Mouse (Mus musculus): ENCODE measurements around the gene Foxg1. TPM values are rescaled to one million over a fixed set of nuclear protein-coding genes. Genes with fewer than 3 reads are reported as not detected.

Foxg1 gene
- polyA plus RNA-seq, 1 experiment = 4.8 TPM

- no peak overlapping the region for H3K4me3 ChIP-seq (ENCODE audit: control insufficient read depth, insufficient read depth, low read length)
- H3K4me1 ChIP-seq (replicated peaks; ENCODE audit: control insufficient read depth, insufficient read depth, low read length) = no peaks in the 10 kb centered on the region
- H3K27ac ChIP-seq (ENCODE audit: control insufficient read depth, insufficient read depth, low read length) = no peak overlapping the region
- H3K27me3 ChIP-seq (ENCODE audit: control insufficient read depth, insufficient read depth, low read length) = peaks cover 11% of the 10 kb centered on the region; the same call in 1 of the 2 replicates
- H3K36me3 ChIP-seq (ENCODE audit: control insufficient read depth, insufficient read depth, low read length) = no peaks in the 10 kb centered on the region
- DNase-seq = no peak
- no peak for TF ChIP-seq POLR2A (IDR thresholded peaks at IDR 0.05; ENCODE audit: control insufficient read depth, extremely low read depth, insufficient read depth, low read length, poor library complexity)
- no peak for TF ChIP-seq CTCF (IDR thresholded peaks at IDR 0.05; ENCODE audit: borderline replicate concordance, control insufficient read depth, extremely low read depth, insufficient read depth, low read length, poor library complexity)
- 4% methylated on average over 4 of the region's 4 CpGs for WGBS
Measured at GRCm38 (mm10) chr12:49380442-49380841, 2.0 kb upstream of the Foxg1 start.

GRCm38 (mm10) chr12:49381031-49381525 is 1.4 kb upstream of the Foxg1 start:
- WGBS = 10% methylated on average over 4 of the region's 4 CpGs

GRCm38 (mm10) chr12:49381721-49382365 is 617 bp upstream of the Foxg1 start:
- WGBS = 12% methylated on average over 19 of the region's 19 CpGs
- Histone ChIP-seq H3K27me3 (ENCODE audit: control insufficient read depth, insufficient read depth, low read length) (peaks cover 8% of the 10 kb centered on the region; the same call in 1 of the 2 replicates), H3K4me1 (replicated peaks; ENCODE audit: control insufficient read depth, insufficient read depth, low read length) (no peaks in the 10 kb centered on the region), H3K27ac (ENCODE audit: control insufficient read depth, insufficient read depth, low read length) (no peak overlapping the region), H3K36me3 (ENCODE audit: control insufficient read depth, insufficient read depth, low read length) (no peaks in the 10 kb centered on the region), H3K4me3 (ENCODE audit: control insufficient read depth, insufficient read depth, low read length) (no peak overlapping the region)
- DNase-seq = no peak
- no peak for TF ChIP-seq POLR2A (IDR thresholded peaks at IDR 0.05; ENCODE audit: control insufficient read depth, extremely low read depth, insufficient read depth, low read length, poor library complexity)
- no peak for TF ChIP-seq CTCF (IDR thresholded peaks at IDR 0.05; ENCODE audit: borderline replicate concordance, control insufficient read depth, extremely low read depth, insufficient read depth, low read length, poor library complexity)

More at GRCm38 (mm10) chr12:49381031-49381525, 1.4 kb upstream of the Foxg1 start:
- Histone ChIP-seq H3K27ac (ENCODE audit: control insufficient read depth, insufficient read depth, low read length) (no peak overlapping the region), H3K4me3 (ENCODE audit: control insufficient read depth, insufficient read depth, low read length) (no peak overlapping the region), H3K36me3 (ENCODE audit: control insufficient read depth, insufficient read depth, low read length) (no peaks in the 10 kb centered on the region), H3K27me3 (ENCODE audit: control insufficient read depth, insufficient read depth, low read length) (peaks cover 11% of the 10 kb centered on the region; the same call in 1 of the 2 replicates), H3K4me1 (replicated peaks; ENCODE audit: control insufficient read depth, insufficient read depth, low read length) (no peaks in the 10 kb centered on the region)
- no peak for DNase-seq
- TF ChIP-seq CTCF (IDR thresholded peaks at IDR 0.05; ENCODE audit: borderline replicate concordance, control insufficient read depth, extremely low read depth, insufficient read depth, low read length, poor library complexity) = no peak
- TF ChIP-seq POLR2A (IDR thresholded peaks at IDR 0.05; ENCODE audit: control insufficient read depth, extremely low read depth, insufficient read depth, low read length, poor library complexity) = no peak

GRCm38 (mm10) chr12:49383521-49384133 is 1.2 kb downstream of the Foxg1 start:
- WGBS = 5% methylated on average over 64 of the region's 67 CpGs
- Histone ChIP-seq H3K4me3 (ENCODE audit: control insufficient read depth, insufficient read depth, low read length) (peak overlapping the region; percentile 16; the same call in 1 of the 2 replicates), H3K4me1 (replicated peaks; ENCODE audit: control insufficient read depth, insufficient read depth, low read length) (no peaks in the 10 kb centered on the region), H3K27me3 (ENCODE audit: control insufficient read depth, insufficient read depth, low read length) (peaks cover 8% of the 10 kb centered on the region; the same call in 1 of the 2 replicates), H3K27ac (ENCODE audit: control insufficient read depth, insufficient read depth, low read length) (no peak overlapping the region), H3K36me3 (ENCODE audit: control insufficient read depth, insufficient read depth, low read length) (no peaks in the 10 kb centered on the region)
- DNase-seq = no peak
- TF ChIP-seq POLR2A (IDR thresholded peaks at IDR 0.05; ENCODE audit: control insufficient read depth, extremely low read depth, insufficient read depth, low read length, poor library complexity) (no peak), CTCF (IDR thresholded peaks at IDR 0.05; ENCODE audit: borderline replicate concordance, control insufficient read depth, extremely low read depth, insufficient read depth, low read length, poor library complexity) (no peak)

GRCm38 (mm10) chr12:49384295-49384875 is 1.9 kb downstream of the Foxg1 start:
- no peak for TF ChIP-seq CTCF (IDR thresholded peaks at IDR 0.05; ENCODE audit: borderline replicate concordance, control insufficient read depth, extremely low read depth, insufficient read depth, low read length, poor library complexity)
- no peak for TF ChIP-seq POLR2A (IDR thresholded peaks at IDR 0.05; ENCODE audit: control insufficient read depth, extremely low read depth, insufficient read depth, low read length, poor library complexity)
- 7% methylated on average over 59 of the region's 66 CpGs for WGBS
- DNase-seq = no peak
- H3K4me1 ChIP-seq (replicated peaks; ENCODE audit: control insufficient read depth, insufficient read depth, low read length) = no peaks in the 10 kb centered on the region
- no peaks in the 10 kb centered on the region for H3K36me3 ChIP-seq (ENCODE audit: control insufficient read depth, insufficient read depth, low read length)
- peaks cover 8% of the 10 kb centered on the region; the same call in 1 of the 2 replicates for H3K27me3 ChIP-seq (ENCODE audit: control insufficient read depth, insufficient read depth, low read length)
- H3K4me3 ChIP-seq (ENCODE audit: control insufficient read depth, insufficient read depth, low read length) = no peak overlapping the region
- no peak overlapping the region for H3K27ac ChIP-seq (ENCODE audit: control insufficient read depth, insufficient read depth, low read length)

- WGBS = 13% methylated on average over 75 of the region's 75 CpGs
- H3K27ac ChIP-seq (ENCODE audit: control insufficient read depth, insufficient read depth, low read length) = no peak within 1 kb of the TSS
- TF ChIP-seq CTCF (IDR thresholded peaks at IDR 0.05; ENCODE audit: borderline replicate concordance, control insufficient read depth, extremely low read depth, insufficient read depth, low read length, poor library complexity) = no peak
- TF ChIP-seq POLR2A (IDR thresholded peaks at IDR 0.05; ENCODE audit: control insufficient read depth, extremely low read depth, insufficient read depth, low read length, poor library complexity) = no peak
- H3K36me3 ChIP-seq (ENCODE audit: control insufficient read depth, insufficient read depth, low read length) = no peaks in the 10 kb centered on the region
- H3K4me3 ChIP-seq (ENCODE audit: control insufficient read depth, insufficient read depth, low read length) = peak within 1 kb of the TSS; percentile 25
- H3K27me3 ChIP-seq (ENCODE audit: control insufficient read depth, insufficient read depth, low read length) = peaks cover 8% of the 10 kb centered on the region; the same call in 1 of the 2 replicates
- no peak for DNase-seq
- H3K4me1 ChIP-seq (replicated peaks; ENCODE audit: control insufficient read depth, insufficient read depth, low read length) = no peaks in the 10 kb centered on the region
Measured at GRCm38 (mm10) chr12:49384876-49385630, 2.6 kb downstream of the Foxg1 start, which contains the start of gene Gm43517. TSS of gene Gm43517 (plus strand) at chr12:49385174.

Data from thymus, adult 2 months (tissue).